Mouse (Mus musculus) CH12.LX (cell line): ENCODE measurements around the gene Zdhhc18.

ENCODE experiments used
- GABPA ChIP-seq: IDR thresholded peaks from 2 replicates; pipeline ENCODE4 v1.6.1; 2012; ENCODE audit warnings: low read depth, low read length, improper control_type of control experiment, inconsistent platforms; ENCODE audit not compliant: insufficient replicate concordance
- POLR2AphosphoS2 ChIP-seq: IDR thresholded peaks from 2 replicates; pipeline ENCODE4 v1.6.1; 2011; ENCODE audit warnings: low read depth, low read length, improper control_type of control experiment
- ZKSCAN1 ChIP-seq: IDR thresholded peaks from 2 replicates; pipeline ENCODE4 v1.6.1; 2012; ENCODE audit warnings: low read depth, inconsistent platforms, low read length, improper control_type of control experiment, borderline replicate concordance

- TF ChIP-seq ZKSCAN1 (no peak), POLR2AphosphoS2 (no peak), GABPA (no peak)
These were observed 37.5 kb downstream of the Zdhhc18 start for GRCm38 (mm10) chr4:133612416-133612815.
